8 mouse cellular contexts compared by ENCODE assay signal in genomic region chr15:27189699-27190098, GRCm38 (mm10).
DNase-seq lines count a peak whose midpoint lies in the region; ATAC-seq and TF ChIP-seq lines count a peak whose summit lies in the region.

No protein-coding gene starts in this region.

- 46% methylated on average over 4 of the region's 4 CpGs for WGBS in kidney, embryonic 16.5 days
- 50% methylated on average over 4 of the region's 4 CpGs for WGBS in liver, postnatal 0 days (ENCODE audit: insufficient replicate concordance)

- H3K4me1 ChIP-seq in kidney, embryonic 16.5 days (ENCODE audit: insufficient read depth, low read length), result no peaks in the 10 kb centered on the region
- H3K4me1 ChIP-seq in liver, postnatal 0 days (ENCODE audit: insufficient read depth), result no peaks in the 10 kb centered on the region

- no peak overlapping the region for H3K4me2 ChIP-seq in kidney, embryonic 16.5 days (replicated peaks; ENCODE audit: low read depth, low read length)
- H3K4me2 ChIP-seq in liver, postnatal 0 days (ENCODE audit: low read depth, low read length), result no peak overlapping the region

- no peaks in the 10 kb centered on the region for H3K27me3 ChIP-seq in kidney, embryonic 16.5 days (ENCODE audit: insufficient read depth, low read length)
- no peaks in the 10 kb centered on the region for H3K27me3 ChIP-seq in liver, postnatal 0 days (ENCODE audit: insufficient read depth, low read length)

- H3K9me3 ChIP-seq in kidney, embryonic 16.5 days (ENCODE audit: low read length), result no peaks in the 10 kb centered on the region
- H3K9me3 ChIP-seq in liver, postnatal 0 days (ENCODE audit: low read length), result no peaks in the 10 kb centered on the region

- TF ChIP-seq EP300 in liver, postnatal 0 days (IDR thresholded peaks at IDR 0.05; ENCODE audit: low read depth), result no peak

- H3K36me3 ChIP-seq in kidney, embryonic 16.5 days (ENCODE audit: insufficient read depth, low read length), result no peaks in the 10 kb centered on the region
- H3K36me3 ChIP-seq in liver, postnatal 0 days (replicated peaks; ENCODE audit: insufficient read depth, low read length), result no peaks in the 10 kb centered on the region

- H3K27ac ChIP-seq in kidney, embryonic 16.5 days (ENCODE audit: low read length), result no peak overlapping the region
- no peak overlapping the region for H3K27ac ChIP-seq in liver, postnatal 0 days (ENCODE audit: low read depth)

- no peak overlapping the region for H3K4me3 ChIP-seq in kidney, embryonic 16.5 days (ENCODE audit: low read length)
- no peak overlapping the region for H3K4me3 ChIP-seq in liver, postnatal 0 days (ENCODE audit: low read depth, low read length)

- ATAC-seq in frontal cortex, adult (ENCODE audit: low TSS enrichment), result peak; percentile 88
- peak; percentile 54; the same call in 1 of the 2 replicates for ATAC-seq in kidney, embryonic 16.5 days (ENCODE audit: low FRiP score, low TSS enrichment)
- ATAC-seq in liver, postnatal 0 days, result no peak

- peak; percentile 4 to 14 for DNase-seq in urinary bladder, adult 18-20 months (ENCODE audit: low spot score in 2 of 2)
- DNase-seq in urinary bladder, postnatal 10 days (ENCODE audit: low spot score), result no peak
- peak; percentile 42 to 47 for DNase-seq in cerebellum, adult 18-20 months
- DNase-seq in liver, postnatal 0 days, result peak; percentile 16
- DNase-seq in right cerebral cortex, adult 2 months (ENCODE audit: low spot score in 2 of 2), result peak; percentile 78 to 81
- no peak for DNase-seq in thymus, postnatal 14 days

- TF ChIP-seq CTCF in liver, postnatal 0 days (IDR thresholded peaks at IDR 0.05; ENCODE audit: low read depth), result peak; percentile 72

- no peak overlapping the region for H3K9ac ChIP-seq in kidney, embryonic 16.5 days (replicated peaks; ENCODE audit: low read length)
- H3K9ac ChIP-seq in liver, postnatal 0 days (replicated peaks), result no peak overlapping the region

Comparison
In these comparisons a context has a peak if more than half of its experiments do, and no peak if none do; other contexts are left out.
1. DNase-seq: peak in urinary bladder, adult 18-20 months (2 of 2), cerebellum, adult 18-20 months (2 of 2), liver, postnatal 0 days (single experiment) and right cerebral cortex, adult 2 months (2 of 2); none in urinary bladder, postnatal 10 days (single experiment) and thymus, postnatal 14 days (single experiment).